Mouse (Mus musculus): ENCODE results near the gene Tram2.

DNA sequence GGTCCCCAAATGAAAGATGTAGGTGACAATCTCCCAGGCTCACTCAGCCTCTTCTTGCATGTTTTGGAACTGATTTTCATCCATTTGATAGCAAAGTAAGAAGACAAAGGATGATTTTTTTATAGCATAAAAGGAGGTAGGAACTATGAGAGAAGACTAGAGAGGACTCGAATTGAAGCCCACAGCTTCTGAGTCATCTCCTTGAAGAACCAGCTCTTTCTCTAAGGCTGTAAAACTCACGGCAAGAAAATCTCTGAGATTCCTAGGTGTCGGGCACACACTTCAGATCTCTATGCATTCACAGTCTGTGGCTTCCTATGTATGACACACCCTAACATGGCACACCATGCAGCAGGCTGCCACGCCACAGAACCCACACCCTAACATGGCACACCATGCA, 50.0 kb downstream of the Tram2 start:
- TF ChIP-seq CTCF (IDR thresholded peaks at IDR 0.05; ENCODE audit: low read depth, low read length), result no peak
- TF ChIP-seq POLR2A (IDR thresholded peaks at IDR 0.05; ENCODE audit: extremely low read depth, insufficient read depth, low read length), result no peak

All from liver, adult 2 months (tissue).